Mouse (Mus musculus) neural tube, embryonic 13.5 days (tissue): Measurements from ENCODE around the gene Lag3. TPM values are rescaled to one million over a fixed set of nuclear protein-coding genes. Genes with fewer than 3 reads are reported as not detected.
A peak's percentile ranks its signal among the peaks of the same experiment; 100 is the strongest.

Source experiments
- ATAC-seq: fragments of 200-750 bp; cut with Nextera tagmentation; 2 replicates; pipeline ENCODE4 v1.8.0; 2017; ENCODE audit warnings: low read depth, mild to moderate bottlenecking, moderate TSS enrichment, moderate library complexity
- H3K27ac ChIP-seq: fragments of 300-500 bp; sonication (generic); replicated peaks from 2 replicates; pipeline ENCODE4 v1.5.1; 2015; ENCODE audit warnings: moderate library complexity, mild to moderate bottlenecking, inconsistent platforms
- H3K27me3 ChIP-seq: fragments of 300-500 bp; sonication (generic); 2 replicates; pipeline ENCODE4 v1.6.1; 2015; ENCODE audit warnings: mild to moderate bottlenecking, inconsistent platforms
- H3K36me3 ChIP-seq: fragments of 300-500 bp; sonication (generic); 2 replicates; pipeline ENCODE4 v1.6.1; 2015; ENCODE audit warnings: mild to moderate bottlenecking, inconsistent platforms
- H3K4me1 ChIP-seq: fragments of 300-500 bp; sonication (generic); replicated peaks from 2 replicates; pipeline ENCODE4 v1.6.1; 2015; ENCODE audit warnings: inconsistent platforms
- H3K4me2 ChIP-seq: fragments of 300-500 bp; sonication (generic); 2 replicates; pipeline ENCODE4 v1.6.1; 2015; ENCODE audit warnings: inconsistent platforms, mild to moderate bottlenecking, moderate library complexity
- H3K4me3 ChIP-seq: fragments of 300-500 bp; sonication (generic); 2 replicates; pipeline ENCODE4 v1.5.1; 2015; ENCODE audit warnings: mild to moderate bottlenecking, inconsistent platforms
- H3K9ac ChIP-seq: fragments of 300-500 bp; sonication (generic); 2 replicates; pipeline ENCODE4 v1.6.1; 2015; ENCODE audit warnings: moderate library complexity, mild to moderate bottlenecking, inconsistent platforms
- H3K9me3 ChIP-seq: fragments of 300-500 bp; sonication (generic); 2 replicates; pipeline ENCODE4 v1.6.1; 2016; ENCODE audit warnings: inconsistent platforms
- WGBS: fragments of 180-500 bp; shearing (Covaris S2); methylation state at CpG from one replicate; pipeline ENCODE4 v1.1.7; 2015; 5-methylcytosine and 5-hydroxymethylcytosine counted together
- polyA plus RNA-seq: library from polyadenylated mRNA; unstranded; fragments of >200 nt; fragmentation: Nextera tagmentation; extraction: Ambion mirVana; gene quantifications from 2 replicates; pipeline ENCODE4 v1.2.1, GENCODE M21; 2015

The Lag3 gene
- polyA plus RNA-seq, 1 experiment from 2014 or later = 2.2 TPM

DNA sequence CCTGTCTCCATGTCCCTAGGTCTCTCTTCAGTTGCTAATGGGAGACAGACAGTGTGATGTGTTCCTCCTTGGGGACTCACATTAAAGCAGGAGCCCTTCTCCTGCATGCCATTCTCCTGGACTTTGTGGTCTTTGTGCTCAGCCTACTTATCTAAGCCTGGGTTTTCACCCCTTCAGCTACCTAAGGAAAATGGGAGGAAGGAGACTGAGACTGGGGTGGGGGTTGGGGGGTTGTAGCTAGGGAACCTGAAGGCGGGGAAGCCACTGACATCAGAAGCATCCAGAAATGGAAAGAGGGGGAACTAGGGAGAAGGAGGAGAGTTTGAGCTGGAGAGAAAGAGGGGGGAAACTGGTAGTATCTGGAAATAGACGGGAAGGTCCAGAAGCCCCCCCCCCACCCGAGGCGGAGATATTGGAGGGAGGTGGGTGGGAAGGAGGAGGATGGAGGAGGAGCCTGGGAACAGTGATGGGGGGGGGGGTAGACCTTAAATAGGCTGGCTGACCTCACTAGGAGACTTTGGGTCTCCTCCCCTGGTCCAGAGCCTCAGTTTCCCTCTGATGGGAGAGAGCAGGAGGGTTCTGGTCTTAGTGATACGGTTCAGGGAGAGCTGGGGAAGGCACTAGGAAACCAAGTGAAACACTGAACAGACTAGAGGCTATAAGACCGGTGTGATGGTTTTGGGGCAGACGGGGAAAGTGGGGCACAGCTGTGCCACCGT lies 48.9 kb downstream of the Lag3 start:
- Histone ChIP-seq H3K9ac (peak overlapping the region; percentile 93), H3K4me2 (peak overlapping the region; percentile 69), H3K27me3 (peaks cover 8% of the 10 kb centered on the region; the same call in 1 of the 2 replicates), H3K4me1 (peaks cover 81% of the 10 kb centered on the region), H3K27ac (peak overlapping the region; percentile 97), H3K36me3 (peaks cover 16% of the 10 kb centered on the region), H3K4me3 (peak overlapping the region; percentile 65), H3K9me3 (no peaks in the 10 kb centered on the region)
- no peak for ATAC-seq
- WGBS = 8% methylated on average over 8 of the region's 8 CpGs

DNA sequence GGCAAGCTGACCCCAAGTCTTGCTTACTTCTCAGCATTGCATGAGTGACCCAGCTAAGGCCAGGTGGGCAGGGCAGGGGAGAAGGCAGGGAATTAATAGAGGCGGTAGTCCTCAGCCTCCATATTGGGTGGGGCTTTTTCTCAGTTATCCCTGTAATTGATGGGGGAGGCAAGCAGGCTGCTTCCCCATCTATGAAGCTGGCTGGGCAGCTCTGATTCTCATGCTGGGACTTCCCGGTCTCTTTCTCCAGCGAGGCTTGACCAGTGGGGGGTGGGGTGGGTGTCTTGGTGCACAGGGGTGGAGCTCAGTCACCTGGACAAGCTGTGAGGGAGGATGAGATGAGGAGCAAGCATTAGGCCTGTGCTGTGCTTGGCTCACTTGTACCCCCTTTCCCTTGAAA lies 49.7 kb downstream of the Lag3 start:
- Histone ChIP-seq H3K9me3 (no peaks in the 10 kb centered on the region), H3K36me3 (peaks cover 16% of the 10 kb centered on the region), H3K27me3 (peaks cover 8% of the 10 kb centered on the region; the same call in 1 of the 2 replicates), H3K4me1 (peaks cover 81% of the 10 kb centered on the region), H3K4me2 (peak overlapping the region; percentile 69), H3K27ac (peak overlapping the region; percentile 97), H3K9ac (peak overlapping the region; percentile 93), H3K4me3 (peak overlapping the region; percentile 65)
- WGBS = 39% methylated on average over 3 of the region's 3 CpGs
- ATAC-seq = no peak

- Histone ChIP-seq H3K27me3 (peaks cover 8% of the 10 kb centered on the region; the same call in 1 of the 2 replicates), H3K36me3 (peaks cover 16% of the 10 kb centered on the region), H3K4me2 (peak overlapping the region; percentile 69), H3K27ac (peak overlapping the region; percentile 97; the same call in 1 of the 2 replicates), H3K4me3 (peak overlapping the region; percentile 65; the same call in 1 of the 2 replicates), H3K9me3 (no peaks in the 10 kb centered on the region), H3K9ac (peak overlapping the region; percentile 93), H3K4me1 (peaks cover 82% of the 10 kb centered on the region)
- no peak for ATAC-seq
- 81% methylated on average over 19 of the region's 19 CpGs for WGBS
These were observed 50.2 kb downstream of the Lag3 start for GRCm38 (mm10) chr6:124861266-124861665.

DNA sequence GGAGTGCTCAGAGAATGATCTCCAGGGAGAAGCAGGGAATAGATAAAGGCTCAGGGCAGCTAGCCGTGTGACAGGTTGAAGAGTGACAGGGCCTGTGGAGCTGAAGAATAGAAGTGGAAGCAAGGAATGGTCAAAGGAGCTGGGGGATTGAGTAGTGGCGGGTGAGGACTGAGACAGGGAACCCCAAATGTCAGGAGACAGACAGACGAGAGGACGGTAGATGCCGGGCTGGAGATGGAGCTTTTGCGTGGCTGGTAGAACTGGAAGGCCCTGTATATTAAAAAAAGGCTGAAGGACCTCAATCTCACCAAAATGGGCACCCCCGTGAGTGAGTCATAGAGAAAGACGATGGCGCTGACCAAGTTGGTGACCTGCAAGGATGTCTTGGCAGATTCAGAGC lies 51.0 kb downstream of the Lag3 start:
- peaks cover 8% of the 10 kb centered on the region; the same call in 1 of the 2 replicates for H3K27me3 ChIP-seq
- no peak overlapping the region; the same call in 1 of the 2 replicates for H3K4me3 ChIP-seq
- ATAC-seq = no peak
- H3K9me3 ChIP-seq = no peaks in the 10 kb centered on the region
- peak overlapping the region; percentile 69 for H3K4me2 ChIP-seq
- peak overlapping the region; percentile 97 for H3K27ac ChIP-seq
- peaks cover 16% of the 10 kb centered on the region for H3K36me3 ChIP-seq
- H3K9ac ChIP-seq = peak overlapping the region; percentile 66; the same call in 1 of the 2 replicates
- 87% methylated on average over 9 of the region's 9 CpGs for WGBS
- peaks cover 82% of the 10 kb centered on the region for H3K4me1 ChIP-seq

DNA sequence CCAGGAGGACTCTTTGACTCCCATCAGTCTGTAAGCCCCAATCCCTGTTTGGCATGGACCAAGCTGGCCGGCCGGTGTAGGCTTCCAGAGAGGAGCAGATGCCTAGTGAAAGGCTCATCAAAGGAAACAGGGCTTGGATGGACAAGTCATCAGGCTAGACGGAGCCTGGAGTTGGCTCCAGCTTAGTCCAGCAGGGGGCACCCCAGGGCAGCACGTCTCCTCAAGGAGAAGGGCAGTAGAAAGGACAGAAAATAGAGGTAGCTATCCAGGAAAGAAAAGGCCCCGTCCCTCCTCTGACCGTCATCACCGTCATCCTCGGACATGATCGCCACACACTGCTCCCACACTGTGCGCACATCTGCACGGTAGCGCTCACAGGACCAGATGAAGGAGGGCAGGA lies 51.8 kb downstream of the Lag3 start:
- WGBS = 7% methylated on average over 12 of the region's 12 CpGs
- H3K4me3 ChIP-seq = peak overlapping the region; percentile 18

DNA sequence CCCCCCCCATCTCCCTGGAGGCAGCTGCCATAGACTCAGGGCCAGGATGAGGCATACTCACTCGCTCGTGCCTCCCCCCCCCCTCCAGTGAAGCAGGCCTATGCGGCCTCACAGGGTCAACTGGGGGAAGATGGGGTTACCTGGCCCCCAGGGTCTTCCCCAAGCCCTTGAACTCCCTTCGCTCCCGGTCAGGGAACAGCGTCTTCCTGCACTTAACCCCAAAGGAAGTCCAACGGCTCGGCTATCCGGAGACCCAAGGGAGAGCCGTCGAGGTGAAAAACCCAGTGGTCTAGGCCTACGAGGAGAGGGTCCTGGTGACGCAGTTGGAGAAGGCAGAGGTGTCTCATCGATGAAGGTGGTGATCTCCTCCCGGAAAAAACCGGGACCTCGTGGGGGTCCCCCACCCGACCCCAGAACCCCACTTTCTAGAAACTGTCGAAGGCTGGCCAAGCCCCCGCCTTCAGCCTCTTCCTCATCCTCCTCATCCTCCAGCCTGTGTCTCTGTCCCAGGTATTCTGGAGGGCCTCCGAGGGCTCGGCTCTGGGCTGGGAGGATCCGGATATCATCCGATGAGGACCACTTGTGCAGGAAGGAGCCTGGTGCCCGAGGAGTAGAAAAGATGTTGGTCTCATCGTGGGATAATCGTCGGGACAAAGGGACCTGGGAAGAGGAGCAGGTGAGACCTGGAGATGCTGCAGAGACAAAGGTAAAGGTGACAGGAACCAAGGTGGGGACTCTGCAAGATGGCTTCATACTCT lies 52.8 kb downstream of the Lag3 start:
- Histone ChIP-seq H3K4me2 (peak overlapping the region; percentile 78), H3K36me3 (peaks cover 23% of the 10 kb centered on the region), H3K9me3 (no peaks in the 10 kb centered on the region), H3K27ac (0 out of 2 replicates have a peak overlapping the region, but pooled peaks have one; percentile 99), H3K9ac (peak overlapping the region; percentile 96), H3K4me3 (no peak overlapping the region), H3K4me1 (peaks cover 71% of the 10 kb centered on the region), H3K27me3 (peaks cover 8% of the 10 kb centered on the region; the same call in 1 of the 2 replicates)
- 77% methylated on average over 28 of the region's 28 CpGs for WGBS
- ATAC-seq = no peak

More for the DNA sequence above, 51.8 kb downstream of the Lag3 start:
- peak overlapping the region; percentile 69 for H3K4me2 ChIP-seq
- peak overlapping the region; percentile 97 for H3K27ac ChIP-seq
- no peak for ATAC-seq
- H3K27me3 ChIP-seq = peaks cover 8% of the 10 kb centered on the region; the same call in 1 of the 2 replicates
- H3K4me1 ChIP-seq = peaks cover 79% of the 10 kb centered on the region
- H3K9ac ChIP-seq = peak overlapping the region; percentile 66
- no peaks in the 10 kb centered on the region for H3K9me3 ChIP-seq
- peaks cover 16% of the 10 kb centered on the region for H3K36me3 ChIP-seq

DNA sequence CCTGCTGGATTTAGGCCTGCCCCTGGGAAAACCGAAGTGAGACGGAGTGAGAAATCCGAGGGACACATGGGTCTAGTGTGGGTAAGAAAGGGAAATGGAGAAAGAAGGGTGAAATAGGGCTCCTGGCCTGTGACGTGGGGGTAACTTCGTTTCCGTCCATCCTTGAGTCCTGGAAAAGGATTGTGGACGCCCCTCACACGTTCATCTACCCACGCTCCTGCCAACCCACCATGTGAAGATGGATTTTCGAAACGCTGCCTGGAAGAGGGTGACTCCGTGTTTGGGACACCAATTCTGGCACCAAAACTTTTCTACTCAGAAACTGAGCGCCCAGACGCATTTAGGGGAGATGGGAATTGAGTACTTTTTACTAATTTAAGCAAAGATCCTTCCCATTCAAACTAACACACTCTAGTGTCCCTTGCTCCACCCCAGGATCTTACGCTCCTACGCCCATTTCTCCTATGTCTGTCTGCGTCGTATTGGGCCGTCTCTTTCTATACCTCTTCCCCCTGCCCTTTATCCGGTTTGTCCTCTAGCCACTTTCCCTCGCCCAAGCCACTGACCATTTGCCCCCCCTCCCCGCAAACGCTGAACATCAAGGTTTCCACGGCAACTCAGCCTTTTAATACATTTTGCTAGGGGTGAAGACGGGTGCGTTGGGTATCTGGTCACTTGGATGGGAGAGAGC lies 53.5 kb downstream of the Lag3 start:
- H3K4me2 ChIP-seq = peak overlapping the region; percentile 78
- H3K27me3 ChIP-seq = peaks cover 8% of the 10 kb centered on the region; the same call in 1 of the 2 replicates
- no peaks in the 10 kb centered on the region for H3K9me3 ChIP-seq
- H3K4me3 ChIP-seq = peak overlapping the region; percentile 73
- peak overlapping the region; percentile 96 for H3K9ac ChIP-seq
- 25% methylated on average over 26 of the region's 26 CpGs for WGBS
- H3K36me3 ChIP-seq = peaks cover 31% of the 10 kb centered on the region
- H3K27ac ChIP-seq = peak overlapping the region; percentile 99
- no peak for ATAC-seq
- peaks cover 67% of the 10 kb centered on the region for H3K4me1 ChIP-seq

- WGBS = under 1% methylated on average over 68 of the region's 86 CpGs
- H3K9me3 ChIP-seq = no peaks in the 10 kb centered on the region
- peak within 1 kb of the TSS; percentile 78 for H3K4me2 ChIP-seq
- H3K4me1 ChIP-seq = peaks cover 58% of the 10 kb centered on the region
- peak within 1 kb of the TSS; percentile 96 for H3K9ac ChIP-seq
- peaks cover 38% of the 10 kb centered on the region for H3K36me3 ChIP-seq
- peaks cover 8% of the 10 kb centered on the region; the same call in 1 of the 2 replicates for H3K27me3 ChIP-seq
- peak; percentile 91 for ATAC-seq
- H3K4me3 ChIP-seq = peak within 1 kb of the TSS; percentile 73
- peak within 1 kb of the TSS; percentile 99 for H3K27ac ChIP-seq
These were observed 54.3 kb downstream of the Lag3 start, which contains the start of gene P3h3 for GRCm38 (mm10) chr6:124856916-124857839. Gene P3h3, minus strand, starts transcription at chr6:124857752.

DNA sequence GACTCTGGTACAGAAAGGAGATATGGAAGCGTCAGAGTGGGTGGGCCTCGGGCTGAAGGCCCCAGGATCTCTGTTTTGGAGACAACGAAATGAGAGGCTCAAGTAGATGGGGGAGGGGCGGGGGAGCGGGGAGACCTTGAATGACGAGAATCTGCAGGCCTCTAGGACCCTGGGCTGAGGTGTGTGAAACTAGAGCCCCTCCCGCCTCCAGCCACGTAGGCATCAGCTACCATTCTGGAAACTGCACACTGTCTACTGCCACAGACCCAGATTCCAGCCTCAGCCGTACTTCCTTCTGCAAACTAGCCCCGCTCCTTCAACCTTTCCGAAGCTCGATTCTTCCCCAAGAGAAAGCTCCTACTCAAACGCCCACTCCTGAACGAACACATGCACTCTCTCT lies 55.2 kb downstream of the Lag3 start:
- H3K27ac ChIP-seq = peak overlapping the region; percentile 99
- H3K9me3 ChIP-seq = no peaks in the 10 kb centered on the region
- WGBS = 10% methylated on average over 14 of the region's 14 CpGs
- peak overlapping the region; percentile 78 for H3K4me2 ChIP-seq
- H3K36me3 ChIP-seq = peaks cover 42% of the 10 kb centered on the region
- peaks cover 50% of the 10 kb centered on the region for H3K4me1 ChIP-seq
- peak overlapping the region; percentile 96 for H3K9ac ChIP-seq
- ATAC-seq = peak; percentile 73
- H3K27me3 ChIP-seq = peaks cover 8% of the 10 kb centered on the region; the same call in 1 of the 2 replicates
- peak overlapping the region; percentile 73 for H3K4me3 ChIP-seq

DNA sequence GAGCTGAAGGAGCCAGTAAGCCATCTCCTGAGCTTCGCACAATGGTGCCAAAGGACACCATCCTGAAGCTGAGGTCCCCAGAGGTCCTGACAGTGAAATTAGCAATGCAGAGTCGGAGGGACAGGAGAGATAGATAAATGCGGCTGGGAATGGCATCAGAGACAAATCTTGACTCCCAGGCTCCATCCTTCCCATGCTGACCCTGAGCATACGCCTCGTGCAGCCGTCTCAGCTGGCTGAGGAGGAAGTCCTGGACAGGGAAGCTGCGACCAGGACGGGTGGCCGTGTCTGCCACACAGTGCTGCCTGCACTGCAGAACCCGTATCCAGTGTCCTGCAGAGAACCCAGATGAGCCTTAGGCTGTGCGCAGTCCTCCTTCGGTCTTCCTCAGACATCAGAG lies 56.9 kb downstream of the Lag3 start:
- Histone ChIP-seq H3K36me3 (peaks cover 44% of the 10 kb centered on the region), H3K9ac (no peak overlapping the region), H3K4me2 (no peak overlapping the region), H3K4me3 (no peak overlapping the region), H3K9me3 (no peaks in the 10 kb centered on the region), H3K27ac (no peak overlapping the region), H3K4me1 (peaks cover 33% of the 10 kb centered on the region), H3K27me3 (peaks cover 8% of the 10 kb centered on the region; the same call in 1 of the 2 replicates)
- 82% methylated on average over 12 of the region's 12 CpGs for WGBS
- no peak for ATAC-seq
